14 mouse cellular contexts compared by ENCODE assay signal in the genomic region with DNA sequence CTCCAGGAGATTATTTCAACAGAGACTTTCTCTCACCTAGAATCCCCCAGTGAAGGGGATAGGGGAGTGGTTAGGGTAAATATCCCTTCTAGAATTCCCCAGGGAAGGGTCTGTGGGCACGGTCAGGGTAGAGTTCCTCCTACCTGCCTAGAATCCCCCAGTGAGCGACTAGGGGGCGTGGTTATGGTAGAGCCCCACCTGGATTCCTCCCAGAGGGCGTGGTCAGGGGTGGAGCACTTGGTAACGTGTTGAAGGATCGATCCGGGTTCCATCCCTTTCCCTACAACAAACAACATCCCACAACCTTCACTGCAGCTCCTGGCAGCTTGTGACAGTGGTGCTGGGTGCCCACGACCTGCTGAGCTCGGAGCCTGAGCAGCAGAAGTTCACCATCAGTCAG. TPM values are rescaled to one million over a fixed set of nuclear protein-coding genes. Genes with fewer than 3 reads are reported as not detected.
DNase-seq lines count a peak whose midpoint lies in the region; ATAC-seq and TF ChIP-seq lines count a peak whose summit lies in the region.
"Had no signal": no experiment of that assay in that cellular context is flagged by ENCODE, and none has a peak within 500 bp of the region (broad histone marks: within the 10 kb centered on the region; RNA-seq: fewer than 3 reads in every experiment).

No protein-coding gene starts in this region.

- no peak for DNase-seq in limb, embryonic 10.5 days (ENCODE audit: low spot score)
- peak; percentile 49 for DNase-seq in WW6 (ENCODE audit: low read depth, low spot score)
- peak; percentile 51 for DNase-seq in induced T-regulatory cell, adult 2 months (ENCODE audit: low read depth)
- peak; percentile 52 for DNase-seq in splenic B cell, adult 2 months (ENCODE audit: low read depth, low spot score)
- no peak for DNase-seq in adrenal gland, adult 18-20 months (ENCODE audit: low spot score in 2 of 2)
- DNase-seq in thymus, adult 2 months = no peak
- DNase-seq: adrenal gland, postnatal 14 days; cerebellum, adult 2 months; heart, postnatal 36 days; right cerebral cortex, adult 18-20 months had no signal

- H3K4me2 ChIP-seq in limb, embryonic 12.5 days = 0 out of 2 replicates have a peak overlapping the region, but pooled peaks have one; percentile 4
- H3K4me2 ChIP-seq: midbrain, embryonic 11.5 days had no signal

- no peaks in the 10 kb centered on the region for H3K9me3 ChIP-seq in limb, embryonic 12.5 days
- H3K9me3 ChIP-seq in limb, embryonic 10.5 days (replicated peaks) = no peaks in the 10 kb centered on the region

- no peaks in the 10 kb centered on the region for H3K36me3 ChIP-seq in limb, embryonic 12.5 days
- no peaks in the 10 kb centered on the region for H3K36me3 ChIP-seq in limb, embryonic 10.5 days
- H3K36me3 ChIP-seq in splenic B cell, adult 2 months (ENCODE audit: control insufficient read depth, insufficient read depth, low read length, poor library complexity, severe bottlenecking) = no peaks in the 10 kb centered on the region
- H3K36me3 ChIP-seq in thymus, adult 2 months (ENCODE audit: control insufficient read depth, insufficient read depth, low read length) = no peaks in the 10 kb centered on the region

- no peak overlapping the region for H3K9ac ChIP-seq in limb, embryonic 12.5 days (replicated peaks)

- ATAC-seq in limb, embryonic 12.5 days (ENCODE audit: insufficient number of reproducible peaks, insufficient read depth, low FRiP score, low TSS enrichment, low read depth) = no peak

- 15% methylated on average over 9 of the region's 9 CpGs for WGBS in limb, embryonic 12.5 days
- WGBS in limb, embryonic 10.5 days = 13% methylated on average over 9 of the region's 9 CpGs
- 8% methylated on average over 9 of the region's 9 CpGs for WGBS in thymus, adult 2 months

- TF ChIP-seq POLR2A in thymus, adult 2 months (IDR thresholded peaks at IDR 0.05; ENCODE audit: control insufficient read depth, extremely low read depth, insufficient read depth, low read length, poor library complexity) = no peak

- H3K27ac ChIP-seq in limb, embryonic 12.5 days = no peak overlapping the region
- no peak overlapping the region; the same call in 1 of the 2 replicates for H3K27ac ChIP-seq in limb, embryonic 10.5 days
- H3K27ac ChIP-seq in thymus, adult 2 months (ENCODE audit: control insufficient read depth, insufficient read depth, low read length) = no peak overlapping the region

- peaks cover 30% of the 10 kb centered on the region for H3K4me1 ChIP-seq in limb, embryonic 12.5 days (replicated peaks)
- peaks cover 52% of the 10 kb centered on the region for H3K4me1 ChIP-seq in limb, embryonic 10.5 days
- H3K4me1 ChIP-seq in thymus, adult 2 months (replicated peaks; ENCODE audit: control insufficient read depth, insufficient read depth, low read length) = peaks cover 21% of the 10 kb centered on the region

- no peak for TF ChIP-seq CTCF in thymus, adult 2 months (IDR thresholded peaks at IDR 0.05; ENCODE audit: borderline replicate concordance, control insufficient read depth, extremely low read depth, insufficient read depth, low read length, poor library complexity)

- peaks cover 39% of the 10 kb centered on the region for H3K27me3 ChIP-seq in limb, embryonic 12.5 days
- peaks cover 43% of the 10 kb centered on the region for H3K27me3 ChIP-seq in limb, embryonic 10.5 days (ENCODE audit: low read depth, poor library complexity, severe bottlenecking)
- no peaks in the 10 kb centered on the region for H3K27me3 ChIP-seq in splenic B cell, adult 2 months (ENCODE audit: control insufficient read depth, insufficient read depth, low read length, poor library complexity, severe bottlenecking)
- H3K27me3 ChIP-seq in thymus, adult 2 months (ENCODE audit: control insufficient read depth, insufficient read depth, low read length) = no peaks in the 10 kb centered on the region; the same call in 1 of the 2 replicates

- H3K4me3 ChIP-seq in limb, embryonic 12.5 days (replicated peaks) = no peak overlapping the region
- H3K4me3 ChIP-seq in limb, embryonic 10.5 days = no peak overlapping the region
- no peak overlapping the region for H3K4me3 ChIP-seq in thymus, adult 2 months (ENCODE audit: control insufficient read depth, insufficient read depth, low read length)

RNA-seq across cellular contexts. Expression of a gene that starts 5.3 kb away (rescaled TPM):
- polyA plus RNA-seq in limb, embryonic 12.5 days (2016; fragmentation: Nextera tagmentation; extraction: Ambion mirVana) = not detected in 2 replicates
- not detected in 2 replicates for polyA plus RNA-seq in limb, embryonic 10.5 days (2016; fragmentation: Nextera tagmentation; extraction: Ambion mirVana)
- total RNA-seq in adrenal gland, adult 18-20 months (2021) = not detected
- polyA plus RNA-seq in thymus, adult 2 months (2012; rRNA removed) = 3.7 and 8.9 TPM in 2 replicates
- total RNA-seq: heart, postnatal 36 days; left cerebral cortex, postnatal 25 days had no signal
- polyA plus RNA-seq: neural tube, embryonic 11.5 days had no signal

RNA-seq across cellular contexts. Expression of a gene that starts 6.3 kb away (rescaled TPM):
- polyA plus RNA-seq in limb, embryonic 12.5 days (2016; fragmentation: Nextera tagmentation; extraction: Ambion mirVana) = 157 and 162 TPM in 2 replicates
- 108 and 140 TPM in 2 replicates for polyA plus RNA-seq in limb, embryonic 10.5 days (2016; fragmentation: Nextera tagmentation; extraction: Ambion mirVana)
- total RNA-seq in adrenal gland, adult 18-20 months (2021) = 1 to 10 TPM; 1.4 to 2.8 TPM
- polyA plus RNA-seq in thymus, adult 2 months (2012; rRNA removed) = 1.1 and 1.9 TPM in 2 replicates
- total RNA-seq: heart, postnatal 36 days had no signal

RNA-seq across cellular contexts. Expression of a gene that starts 6.4 kb away (rescaled TPM):
- 15.1 and 15.3 TPM in 2 replicates for polyA plus RNA-seq in limb, embryonic 12.5 days (2016; fragmentation: Nextera tagmentation; extraction: Ambion mirVana)
- polyA plus RNA-seq in limb, embryonic 10.5 days (2016; fragmentation: Nextera tagmentation; extraction: Ambion mirVana) = 9.1 and 15.3 TPM in 2 replicates
- total RNA-seq in adrenal gland, adult 18-20 months (2021) = 1 to 10 TPM in 1 of 2 experiments, not detected in 1; 1.1 TPM
- polyA plus RNA-seq in thymus, adult 2 months (2012; rRNA removed) = 5.3 and 9.2 TPM in 2 replicates
- total RNA-seq: heart, postnatal 36 days had no signal

RNA-seq across cellular contexts. Expression of a gene that starts 9.9 kb away (rescaled TPM):
- not detected in 2 replicates for polyA plus RNA-seq in limb, embryonic 12.5 days (2016; fragmentation: Nextera tagmentation; extraction: Ambion mirVana)
- not detected in 2 replicates for polyA plus RNA-seq in limb, embryonic 10.5 days (2016; fragmentation: Nextera tagmentation; extraction: Ambion mirVana)
- 1,000 to 10,000 TPM; 1,757 to 2,495 TPM for total RNA-seq in adrenal gland, adult 18-20 months (2021)
- polyA plus RNA-seq in thymus, adult 2 months (2012; rRNA removed) = 1,248 and 1,398 TPM in 2 replicates
- total RNA-seq: left cerebral cortex, postnatal 25 days had no signal
- polyA plus RNA-seq: midbrain, embryonic 11.5 days; neural tube, embryonic 11.5 days had no signal

RNA-seq across cellular contexts. Expression of a gene that starts 26.5 kb away (rescaled TPM):
- 373 and 403 TPM in 2 replicates for polyA plus RNA-seq in limb, embryonic 12.5 days (2016; fragmentation: Nextera tagmentation; extraction: Ambion mirVana)
- polyA plus RNA-seq in limb, embryonic 10.5 days (2016; fragmentation: Nextera tagmentation; extraction: Ambion mirVana) = 485 and 494 TPM in 2 replicates
- total RNA-seq in adrenal gland, adult 18-20 months (2021) = 100 to 1,000 TPM; 301 to 357 TPM
- 583 and 703 TPM in 2 replicates for polyA plus RNA-seq in thymus, adult 2 months (2012; rRNA removed)

Comparison
In these comparisons a context has a peak if more than half of its experiments do, and no peak if none do; other contexts are left out.
1. DNase-seq: peak in WW6 (single experiment), induced T-regulatory cell, adult 2 months (single experiment) and splenic B cell, adult 2 months (single experiment); none in limb, embryonic 10.5 days (single experiment), adrenal gland, adult 18-20 months (0 of 2) and thymus, adult 2 months (single experiment).
2. RNA of a gene that starts 6.3 kb away (polyA plus RNA-seq): 157 to 162 TPM in limb, embryonic 12.5 days and 108 to 140 TPM in limb, embryonic 10.5 days; 1.1 to 1.9 TPM in thymus, adult 2 months; every median in the first group is over 10 times any median in the second.